Comparison of ENCODE assay signal across 15 mouse cellular contexts in genomic region chr1:173441210-173441609, GRCm38 (mm10). TPM values are rescaled to one million over a fixed set of nuclear protein-coding genes. Genes with fewer than 3 reads are reported as not detected.
DNase-seq lines count a peak whose midpoint lies in the region; ATAC-seq lines count a peak whose summit lies in the region.
"Had no signal": no experiment of that assay in that cellular context is flagged by ENCODE, and none has a peak within 500 bp of the region (broad histone marks: within the 10 kb centered on the region; RNA-seq: fewer than 3 reads in every experiment).

No protein-coding gene starts in this region.

- no peak overlapping the region for H3K27ac ChIP-seq in liver, embryonic 11.5 days (ENCODE audit: low read depth, low read length)
- H3K27ac ChIP-seq: forebrain, embryonic 15.5 days had no signal

- no peak overlapping the region for H3K4me2 ChIP-seq in liver, embryonic 11.5 days
- H3K4me2 ChIP-seq: forebrain, embryonic 15.5 days had no signal

- no peaks in the 10 kb centered on the region for H3K36me3 ChIP-seq in liver, embryonic 11.5 days (ENCODE audit: control insufficient read depth, insufficient read depth, low read length)
- H3K36me3 ChIP-seq: forebrain, embryonic 15.5 days had no signal

- no peak overlapping the region for H3K9ac ChIP-seq in liver, embryonic 11.5 days (ENCODE audit: low read depth, low read length)
- H3K9ac ChIP-seq: forebrain, embryonic 15.5 days had no signal

- ATAC-seq in liver, embryonic 11.5 days (replicated peaks; ENCODE audit: low FRiP score), result no peak
- ATAC-seq in monocyte, adult 5-6 weeks (replicated peaks; ENCODE audit: insufficient number of reproducible peaks, low FRiP score, low TSS enrichment, poor library complexity, severe bottlenecking), result peak; percentile 41
- ATAC-seq: forebrain, embryonic 15.5 days had no signal

- H3K4me3 ChIP-seq in liver, embryonic 11.5 days (ENCODE audit: low read depth, low read length), result no peak overlapping the region
- H3K4me3 ChIP-seq: forebrain, embryonic 15.5 days had no signal

- H3K4me1 ChIP-seq in liver, embryonic 11.5 days (replicated peaks; ENCODE audit: control insufficient read depth, insufficient read depth, low read length), result no peaks in the 10 kb centered on the region
- H3K4me1 ChIP-seq: forebrain, embryonic 15.5 days had no signal

- no peaks in the 10 kb centered on the region for H3K9me3 ChIP-seq in liver, embryonic 11.5 days (ENCODE audit: control insufficient read depth, low read length)
- H3K9me3 ChIP-seq: forebrain, embryonic 15.5 days had no signal

- 36% methylated on average over 4 of the region's 4 CpGs for WGBS in liver, embryonic 11.5 days

- peak; percentile 9 for DNase-seq in liver
- DNase-seq in liver, embryonic 11.5 days (ENCODE audit: low spot score), result no peak
- peak; percentile 35 for DNase-seq in brain, adult 2 months (ENCODE audit: low read depth, low spot score)
- peak; percentile 60 for DNase-seq in thymus, postnatal 4 days
- no peak for DNase-seq in right cerebral cortex, postnatal 14 days
- DNase-seq in c-Kit-positive CD71-positive TER-119-positive erythroid progenitor cells, embryonic 14.5 days (ENCODE audit: low spot score), result no peak
- no peak for DNase-seq in urinary bladder, adult 2 months (ENCODE audit: low spot score)
- DNase-seq: adrenal gland, postnatal 36 days; cerebellum, adult 9-10 months; heart, postnatal 14 days; kidney, adult 11 months; lung, postnatal 4 days had no signal

- H3K27me3 ChIP-seq in liver, embryonic 11.5 days (replicated peaks; ENCODE audit: control insufficient read depth, insufficient read depth, low read length), result no peaks in the 10 kb centered on the region
- H3K27me3 ChIP-seq: forebrain, embryonic 15.5 days had no signal

RNA-seq across cellular contexts. Expression of gene Ifi206, which starts 49.6 kb away (rescaled TPM):
- 0.18 TPM in 1 of 2 replicates, not detected in the other for polyA plus RNA-seq in liver, embryonic 11.5 days (2014; fragmentation: Nextera tagmentation; extraction: Ambion mirVana)
- 4.2 to 36.2 TPM (median 8.6 TPM) in 3 replicates for total RNA-seq in monocyte, adult 5-6 weeks (2017)
- 0.65 and 1.1 TPM in 2 replicates for polyA plus RNA-seq in urinary bladder, adult 2 months (2012; rRNA removed)
- polyA plus RNA-seq: C2C12; forebrain, embryonic 15.5 days had no signal

Comparison
In these comparisons a context has a peak if more than half of its experiments do, and no peak if none do; other contexts are left out.
1. DNase-seq: peak in liver (single experiment), brain, adult 2 months (single experiment) and thymus, postnatal 4 days (single experiment); none in liver, embryonic 11.5 days (single experiment), right cerebral cortex, postnatal 14 days (single experiment), c-Kit-positive CD71-positive TER-119-positive erythroid progenitor cells, embryonic 14.5 days (single experiment) and urinary bladder, adult 2 months (single experiment).